Mouse (Mus musculus): Measurements from ENCODE around the gene Cmc2.

The Cmc2 gene

GRCm38 (mm10) chr8:116921337-116922059 lies at the start of gene Cmc2, which contains the start of gene Cenpn:
Cmc2 (minus strand) TSS chr8:116921455.
Cenpn (plus strand) TSS chr8:116921730.
- peak; percentile 81 for DNase-seq (ENCODE audit: low spot score)

DNA sequence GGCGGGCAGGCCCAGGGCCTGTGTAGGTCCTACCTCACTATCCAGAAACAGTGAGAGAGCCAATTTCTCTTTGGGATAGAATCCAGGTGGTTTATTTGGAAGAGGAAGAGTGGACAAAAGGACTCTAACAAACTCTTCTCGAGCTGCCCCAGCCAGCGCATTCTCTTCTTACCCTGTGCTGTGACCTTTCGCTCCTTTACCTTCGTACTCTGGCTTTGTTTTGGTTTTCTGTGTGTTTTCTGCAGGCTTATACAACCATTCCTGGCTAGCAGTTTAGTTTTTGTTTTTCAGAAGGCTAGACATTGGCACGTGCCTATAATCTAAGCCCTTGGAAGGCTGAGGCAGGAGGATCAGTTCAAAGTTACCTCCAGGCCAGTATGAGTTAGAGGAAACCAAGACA lies 48.3 kb upstream of the Cmc2 start:
- no peak for DNase-seq (ENCODE audit: low spot score)

DNA sequence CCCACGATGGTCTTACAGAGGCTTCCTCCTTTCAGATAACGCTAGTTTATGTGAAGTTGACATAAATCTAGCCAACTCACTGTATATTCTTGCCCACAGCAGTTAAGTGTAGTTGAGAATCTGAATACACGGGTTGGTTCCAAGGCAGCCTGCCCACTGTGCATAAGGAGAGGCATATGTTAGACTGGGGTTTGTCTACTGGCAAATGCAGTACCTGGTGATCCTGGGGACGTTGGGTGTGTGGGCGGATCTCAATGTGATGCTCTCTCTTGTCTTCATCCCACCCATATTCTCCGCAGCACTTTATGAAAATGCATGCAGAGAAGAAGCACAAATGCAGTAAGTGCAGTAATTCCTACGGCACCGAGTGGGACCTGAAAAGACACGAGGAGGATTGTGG lies 33.2 kb upstream of the Cmc2 start:
- peak; percentile 62 for DNase-seq (ENCODE audit: low spot score)

- no peak for DNase-seq (ENCODE audit: low spot score)
Measured at GRCm38 (mm10) chr8:116952428-116952827, 31.2 kb upstream of the Cmc2 start.

DNA sequence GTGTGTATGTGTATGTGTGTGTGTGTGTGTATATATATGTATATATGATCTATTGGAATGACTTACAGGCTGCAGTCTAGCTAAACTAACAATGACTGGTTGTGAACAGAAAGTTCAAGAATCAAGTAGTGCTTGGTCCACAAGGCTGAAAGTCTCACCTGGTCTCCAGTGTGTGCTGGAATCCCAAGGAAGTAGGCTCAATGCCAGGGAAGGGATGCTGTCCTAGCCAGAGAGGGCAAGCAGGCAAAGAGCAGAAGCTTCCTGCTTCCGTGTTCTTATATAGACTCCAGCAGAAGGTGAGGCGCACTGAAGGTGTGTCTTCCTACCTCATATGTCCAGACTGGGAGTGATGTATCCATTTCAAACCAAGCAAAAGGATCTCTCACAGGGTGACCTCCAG lies 30.5 kb upstream of the Cmc2 start:
- no peak for DNase-seq (ENCODE audit: low spot score)

GRCm38 (mm10) chr8:116951369-116951768 lies 30.1 kb upstream of the Cmc2 start:
- DNase-seq (ENCODE audit: low spot score): no peak

- DNase-seq (ENCODE audit: low spot score): no peak
Measured at GRCm38 (mm10) chr8:116947589-116947988, 26.3 kb upstream of the Cmc2 start.

DNA sequence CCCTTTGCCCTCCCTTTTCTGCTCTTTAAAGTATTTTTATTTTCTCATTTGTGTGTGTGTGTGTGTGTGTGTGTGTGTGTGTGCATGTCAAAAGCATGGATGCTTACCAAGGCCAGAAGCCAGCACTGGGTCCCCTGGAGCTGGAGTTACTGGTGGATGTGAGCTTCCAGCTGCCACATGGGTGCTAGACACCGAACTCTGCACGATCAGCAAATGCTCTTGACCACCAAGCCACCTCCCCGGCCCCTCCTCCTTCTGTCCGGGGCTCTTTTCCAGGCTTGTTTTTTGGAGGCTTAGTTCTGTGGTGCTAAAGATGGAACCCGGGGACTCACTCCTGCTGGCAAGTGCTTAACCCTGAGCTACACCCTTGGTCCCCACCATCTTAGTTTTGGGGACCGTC lies 25.6 kb upstream of the Cmc2 start:
- no peak for DNase-seq (ENCODE audit: low spot score)

GRCm38 (mm10) chr8:116946268-116946838 lies 25.1 kb upstream of the Cmc2 start:
- DNase-seq (ENCODE audit: low spot score): no peak

- no peak for DNase-seq (ENCODE audit: low spot score)
Measured at GRCm38 (mm10) chr8:116945169-116945910, 24.1 kb upstream of the Cmc2 start.

GRCm38 (mm10) chr8:116944385-116944696 lies 23.1 kb upstream of the Cmc2 start:
- no peak for DNase-seq (ENCODE audit: low spot score)

- DNase-seq (ENCODE audit: low spot score): no peak
Measured at GRCm38 (mm10) chr8:116943555-116944384, 22.5 kb upstream of the Cmc2 start.

GRCm38 (mm10) chr8:116943161-116943554 lies 21.9 kb upstream of the Cmc2 start, which contains the start of gene Atmin:
Atmin (plus strand) TSS chr8:116943393.
- no peak for DNase-seq (ENCODE audit: low spot score)

- DNase-seq (ENCODE audit: low spot score): no peak
Measured at GRCm38 (mm10) chr8:116942284-116943058, 21.2 kb upstream of the Cmc2 start.

- DNase-seq (ENCODE audit: low spot score): no peak
Measured at GRCm38 (mm10) chr8:116935506-116935905, 14.3 kb upstream of the Cmc2 start.

DNA sequence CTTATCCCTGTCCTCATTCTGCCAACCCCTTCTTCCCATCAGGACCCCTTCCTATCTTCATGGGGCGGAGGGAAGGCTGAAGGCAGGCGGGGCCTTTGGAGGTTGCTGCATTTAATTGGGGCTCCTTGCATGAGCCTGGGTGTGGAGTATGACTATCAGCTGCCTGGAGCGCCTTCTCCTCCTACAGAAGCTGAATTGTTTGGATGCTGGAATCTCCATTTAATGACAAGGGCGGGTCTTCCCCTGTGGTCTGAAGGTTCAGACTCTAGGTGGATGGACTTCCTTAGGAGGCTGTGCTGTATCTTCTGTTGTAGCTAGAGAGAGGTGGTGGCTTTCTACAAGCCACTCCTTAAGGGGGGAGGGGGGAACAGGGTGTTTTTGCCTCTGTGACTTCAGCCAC lies 13.7 kb upstream of the Cmc2 start:
- no peak for DNase-seq (ENCODE audit: low spot score)

GRCm38 (mm10) chr8:116928588-116928987 lies 7.3 kb upstream of the Cmc2 start:
- DNase-seq (ENCODE audit: low spot score): no peak

DNA sequence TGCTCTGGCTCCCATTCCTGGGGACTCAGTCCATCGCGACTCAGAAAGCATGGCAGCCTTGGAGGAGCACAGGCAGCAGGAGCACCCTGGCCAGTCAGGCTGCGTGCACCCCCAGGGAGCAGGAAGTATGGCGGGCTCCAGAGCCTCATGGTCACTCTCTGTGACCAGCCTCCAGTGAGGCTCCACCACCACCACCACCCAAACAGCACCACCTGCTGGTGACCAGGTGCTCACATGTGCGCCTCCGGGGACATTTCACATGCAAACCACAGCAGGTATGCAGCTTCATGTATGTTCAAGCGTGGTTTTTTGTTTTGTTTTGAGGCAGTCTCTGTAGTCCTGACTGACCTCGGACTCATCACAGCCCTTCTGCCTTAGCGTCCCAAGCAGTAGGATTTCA lies 6.6 kb upstream of the Cmc2 start:
- no peak for DNase-seq (ENCODE audit: low spot score)

GRCm38 (mm10) chr8:116923526-116923925 lies 2.3 kb upstream of the Cmc2 start:
- no peak for DNase-seq (ENCODE audit: low spot score)

GRCm38 (mm10) chr8:116922060-116922757 lies 954 bp upstream of the Cmc2 start:
- no peak for DNase-seq (ENCODE audit: low spot score)

- no peak for DNase-seq (ENCODE audit: low spot score)
Measured at GRCm38 (mm10) chr8:116921005-116921336, 284 bp downstream of the Cmc2 start.

All from layer of hippocampus, adult 9-10 months (tissue).